Mouse (Mus musculus): Measurements from ENCODE around the gene Chrm1. TPM values are rescaled to one million over a fixed set of nuclear protein-coding genes. Genes with fewer than 3 reads are reported as not detected.
"Not testable (repeated sequence)": the region's sequence is repeated elsewhere in the genome, so short reads cannot be mapped to it uniquely, and the experiment has no call there.

The Chrm1 gene
- polyA plus RNA-seq, 1 experiment from 2014 or later: 0.10 TPM

DNA sequence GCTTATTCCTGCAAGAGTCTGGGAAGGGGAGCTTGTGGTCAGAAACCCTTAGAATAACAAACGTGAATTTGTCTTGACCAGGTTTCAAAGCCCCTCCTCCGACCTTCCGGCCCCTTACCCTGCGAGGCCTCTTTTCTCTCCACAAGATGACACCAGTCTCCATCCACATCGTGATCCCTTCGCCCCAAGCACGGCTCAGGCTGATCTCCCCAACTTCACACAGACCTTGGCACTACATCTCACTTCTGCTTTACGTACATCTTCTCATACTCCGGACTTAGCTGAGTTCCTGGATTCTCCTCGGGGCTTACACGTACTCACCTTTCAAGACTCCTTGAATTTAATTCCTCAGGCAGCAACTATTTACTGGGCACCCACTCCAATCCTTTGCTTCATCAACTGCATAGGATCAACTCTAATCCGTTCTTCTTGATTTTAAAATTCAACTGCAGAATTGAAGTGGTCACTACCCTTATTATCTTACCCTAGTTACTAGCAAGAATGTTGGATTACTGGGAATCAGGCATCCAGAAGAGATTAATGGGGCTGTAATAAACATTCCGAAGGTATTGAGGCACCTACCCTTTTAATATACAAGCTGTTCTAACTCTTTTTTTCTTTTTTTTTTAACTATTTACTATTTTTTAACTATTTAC is 50.5 kb downstream of the Chrm1 start:
- Histone ChIP-seq H3K4me1 (peaks cover 21% of the 10 kb centered on the region), H3K27ac (peak overlapping the region; percentile 93), H3K4me3 (peak overlapping the region; percentile 82), H3K27me3 (ENCODE audit: low read depth, poor library complexity, severe bottlenecking) (no peaks in the 10 kb centered on the region), H3K9me3 (replicated peaks) (no peaks in the 10 kb centered on the region), H3K36me3 (peaks cover 33% of the 10 kb centered on the region)
- no peak for DNase-seq (ENCODE audit: low spot score)
- 9% methylated on average over 13 of the region's 13 CpGs for WGBS

- no peaks in the 10 kb centered on the region for H3K9me3 ChIP-seq (replicated peaks)
- no peak overlapping the region for H3K4me3 ChIP-seq
- 78% methylated on average over 10 of the region's 10 CpGs for WGBS
- peaks cover 21% of the 10 kb centered on the region for H3K4me1 ChIP-seq
- DNase-seq (ENCODE audit: low spot score): no peak
- H3K36me3 ChIP-seq: peaks cover 25% of the 10 kb centered on the region
- H3K27ac ChIP-seq: no peak overlapping the region
- H3K27me3 ChIP-seq (ENCODE audit: low read depth, poor library complexity, severe bottlenecking): no peaks in the 10 kb centered on the region
Observed at GRCm38 (mm10) chr19:8714653-8715481, 51.3 kb downstream of the Chrm1 start.

DNA sequence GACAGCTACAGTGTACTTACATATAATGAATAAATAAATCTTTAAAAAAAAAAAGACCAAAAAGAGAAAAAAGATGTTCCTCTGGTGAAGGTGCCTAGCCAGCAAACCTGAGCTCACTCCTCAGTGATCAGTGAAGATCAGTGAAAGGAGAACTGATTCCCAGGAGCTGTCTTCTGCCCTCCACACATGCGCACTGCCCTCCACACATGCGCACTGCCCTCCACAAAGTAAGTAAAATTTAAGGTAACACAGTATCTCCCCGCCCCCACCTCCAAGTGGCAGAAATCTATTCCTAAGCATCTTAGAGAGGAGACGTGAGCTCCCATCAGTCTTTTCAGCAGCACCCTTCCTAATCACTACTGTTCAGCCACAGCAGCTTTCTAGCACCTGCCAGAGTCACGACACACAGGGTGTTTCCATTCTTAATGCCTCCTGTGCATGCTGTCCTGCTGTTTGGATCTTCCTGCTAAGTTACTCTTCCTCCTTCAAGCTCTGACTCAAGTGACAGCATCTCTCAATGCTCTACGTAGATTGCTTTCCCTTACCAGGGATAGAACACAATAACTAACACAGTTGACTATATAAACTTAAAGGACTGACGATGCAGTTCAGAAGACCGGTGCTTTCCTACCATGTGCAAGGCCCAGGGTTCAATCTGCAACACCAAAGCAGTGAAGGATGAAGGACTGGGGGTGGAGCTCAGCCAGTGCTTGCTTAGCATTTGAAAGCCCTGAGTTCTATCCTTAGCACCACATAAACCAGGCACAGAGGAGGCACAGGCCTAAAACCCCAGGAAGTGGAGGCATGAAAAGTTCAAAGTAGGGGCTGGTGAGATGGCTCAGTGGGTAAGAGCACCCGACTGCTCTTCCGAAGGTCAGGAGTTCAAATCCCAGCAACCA is 52.5 kb downstream of the Chrm1 start:
- no peak overlapping the region for H3K4me3 ChIP-seq
- WGBS: 66% methylated on average over 10 of the region's 10 CpGs

GRCm38 (mm10) chr19:8716767-8717475 is 53.3 kb downstream of the Chrm1 start:
- Histone ChIP-seq H3K4me3 (no peak overlapping the region), H3K36me3 (peaks cover 5% of the 10 kb centered on the region; the same call in 1 of the 2 replicates), H3K4me1 (peaks cover 16% of the 10 kb centered on the region), H3K27me3 (ENCODE audit: low read depth, poor library complexity, severe bottlenecking) (no peaks in the 10 kb centered on the region), H3K9me3 (replicated peaks) (no peaks in the 10 kb centered on the region), H3K27ac (no peak overlapping the region)
- WGBS: 66% methylated on average over 9 of the region's 10 CpGs
- no peak for DNase-seq (ENCODE audit: low spot score)

More for the DNA sequence above, 52.5 kb downstream of the Chrm1 start:
- no peak for DNase-seq (ENCODE audit: low spot score)
- H3K4me1 ChIP-seq: peaks cover 21% of the 10 kb centered on the region
- H3K27me3 ChIP-seq (ENCODE audit: low read depth, poor library complexity, severe bottlenecking): no peaks in the 10 kb centered on the region
- no peak overlapping the region for H3K27ac ChIP-seq
- peaks cover 13% of the 10 kb centered on the region for H3K36me3 ChIP-seq
- H3K9me3 ChIP-seq (replicated peaks): no peaks in the 10 kb centered on the region

DNA sequence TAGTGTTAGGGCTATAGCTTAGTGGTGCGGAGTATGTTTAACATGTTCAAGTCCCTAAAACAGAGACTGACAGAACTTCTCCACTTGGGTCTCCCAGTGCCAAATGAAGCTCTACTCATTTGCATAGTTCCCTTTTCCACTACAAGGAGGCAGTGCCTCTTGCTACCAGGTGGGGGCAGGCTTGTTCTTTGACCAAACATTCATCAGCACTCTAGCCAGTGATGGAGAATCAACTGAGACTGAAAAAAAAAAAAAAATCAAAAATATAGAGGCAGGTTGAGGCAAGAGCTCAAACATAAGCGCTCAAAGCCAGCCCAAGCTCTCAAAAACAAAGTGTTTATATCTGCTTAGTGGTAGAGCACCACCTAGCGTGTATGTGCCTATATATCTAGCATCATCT is 54.8 kb downstream of the Chrm1 start:
- 69% methylated on average over 3 of the region's 3 CpGs for WGBS
- no peak overlapping the region for H3K27ac ChIP-seq
- DNase-seq (ENCODE audit: low spot score): peak; percentile 65

GRCm38 (mm10) chr19:8719037-8719436 is 55.4 kb downstream of the Chrm1 start:
- H3K27ac ChIP-seq; H3K4me3 ChIP-seq; H3K9me3 ChIP-seq (replicated peaks); H3K36me3 ChIP-seq; H3K27me3 ChIP-seq (ENCODE audit: low read depth, poor library complexity, severe bottlenecking); DNase-seq (ENCODE audit: low spot score): not testable (repeated sequence)
- peaks cover 10% of the 10 kb centered on the region for H3K4me1 ChIP-seq

More for the DNA sequence above, 54.8 kb downstream of the Chrm1 start:
- Histone ChIP-seq H3K4me3 (no peak overlapping the region), H3K36me3 (no peaks in the 10 kb centered on the region), H3K4me1 (peaks cover 13% of the 10 kb centered on the region), H3K27me3 (ENCODE audit: low read depth, poor library complexity, severe bottlenecking) (no peaks in the 10 kb centered on the region), H3K9me3 (replicated peaks) (no peaks in the 10 kb centered on the region)

GRCm38 (mm10) chr19:8721378-8721777 is 57.8 kb downstream of the Chrm1 start:
- Histone ChIP-seq H3K4me1 (peaks cover 14% of the 10 kb centered on the region), H3K4me3 (no peak overlapping the region), H3K9me3 (replicated peaks) (no peaks in the 10 kb centered on the region), H3K27ac (no peak overlapping the region), H3K27me3 (ENCODE audit: low read depth, poor library complexity, severe bottlenecking) (no peaks in the 10 kb centered on the region), H3K36me3 (peaks cover 23% of the 10 kb centered on the region)
- no peak for DNase-seq (ENCODE audit: low spot score)
- 71% methylated on average over 1 of the region's 1 CpGs for WGBS

- H3K9me3 ChIP-seq (replicated peaks): no peaks in the 10 kb centered on the region
- H3K36me3 ChIP-seq: peaks cover 28% of the 10 kb centered on the region
- WGBS: 72% methylated on average over 4 of the region's 4 CpGs
- DNase-seq (ENCODE audit: low spot score): no peak
- no peaks in the 10 kb centered on the region for H3K27me3 ChIP-seq (ENCODE audit: low read depth, poor library complexity, severe bottlenecking)
- H3K4me3 ChIP-seq: peak overlapping the region; percentile 68
- H3K27ac ChIP-seq: peak overlapping the region; percentile 93
- H3K4me1 ChIP-seq: peaks cover 14% of the 10 kb centered on the region
Observed at GRCm38 (mm10) chr19:8722021-8722420, 58.4 kb downstream of the Chrm1 start.

- Histone ChIP-seq H3K4me1 (peaks cover 14% of the 10 kb centered on the region), H3K27ac (peak overlapping the region; percentile 93), H3K9me3 (replicated peaks) (no peaks in the 10 kb centered on the region), H3K36me3 (peaks cover 28% of the 10 kb centered on the region), H3K27me3 (ENCODE audit: low read depth, poor library complexity, severe bottlenecking) (no peaks in the 10 kb centered on the region), H3K4me3 (peak overlapping the region; percentile 68)
- WGBS: 1% methylated on average over 5 of the region's 5 CpGs
- no peak for DNase-seq (ENCODE audit: low spot score)
Observed at GRCm38 (mm10) chr19:8722559-8722906, 58.9 kb downstream of the Chrm1 start.

DNA sequence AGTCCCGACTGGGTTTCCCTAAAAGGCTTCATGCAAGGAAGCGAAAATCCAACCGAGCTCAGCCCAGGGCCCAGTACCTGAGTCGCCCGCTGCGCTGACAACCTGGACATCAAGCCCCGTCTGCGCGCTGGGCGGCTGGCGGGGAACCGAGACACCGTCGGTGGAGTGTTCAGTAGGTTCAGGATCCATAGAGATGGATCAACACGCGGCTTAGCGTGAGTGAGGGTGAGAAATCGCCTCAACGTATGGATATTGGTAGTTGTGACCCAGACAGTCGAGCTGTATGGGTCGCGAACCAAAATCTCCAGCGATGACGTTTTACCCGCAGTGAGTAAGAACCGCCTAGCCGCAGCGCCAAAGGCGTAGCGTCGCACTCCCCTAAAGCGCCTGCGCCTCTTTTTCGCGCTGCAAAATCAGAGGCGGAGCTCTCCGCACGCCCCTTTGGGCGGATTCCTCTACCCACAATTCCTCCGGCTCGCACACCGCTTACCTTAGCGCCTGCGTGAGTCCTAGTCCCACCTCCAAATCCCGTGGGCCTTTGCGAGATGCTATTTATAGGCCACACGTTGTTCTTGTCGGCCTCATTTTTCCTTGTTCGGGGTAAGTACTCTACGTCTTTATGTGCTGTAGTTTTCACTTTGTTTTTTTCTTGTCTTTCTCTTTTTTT is 59.5 kb downstream of the Chrm1 start, which contains the start of gene Slc3a2:
Gene Slc3a2 (minus strand): TSS at position 463 of the 667 bp plus-strand sequence.
- Histone ChIP-seq H3K4me1 (peaks cover 14% of the 10 kb centered on the region), H3K27me3 (ENCODE audit: low read depth, poor library complexity, severe bottlenecking) (no peaks in the 10 kb centered on the region), H3K27ac (peak within 1 kb of the TSS; percentile 93), H3K9me3 (replicated peaks) (no peaks in the 10 kb centered on the region), H3K4me3 (peak within 1 kb of the TSS; percentile 68), H3K36me3 (peaks cover 28% of the 10 kb centered on the region)
- under 1% methylated on average over 50 of the region's 50 CpGs for WGBS
- DNase-seq (ENCODE audit: low spot score): peak; percentile 93

DNA sequence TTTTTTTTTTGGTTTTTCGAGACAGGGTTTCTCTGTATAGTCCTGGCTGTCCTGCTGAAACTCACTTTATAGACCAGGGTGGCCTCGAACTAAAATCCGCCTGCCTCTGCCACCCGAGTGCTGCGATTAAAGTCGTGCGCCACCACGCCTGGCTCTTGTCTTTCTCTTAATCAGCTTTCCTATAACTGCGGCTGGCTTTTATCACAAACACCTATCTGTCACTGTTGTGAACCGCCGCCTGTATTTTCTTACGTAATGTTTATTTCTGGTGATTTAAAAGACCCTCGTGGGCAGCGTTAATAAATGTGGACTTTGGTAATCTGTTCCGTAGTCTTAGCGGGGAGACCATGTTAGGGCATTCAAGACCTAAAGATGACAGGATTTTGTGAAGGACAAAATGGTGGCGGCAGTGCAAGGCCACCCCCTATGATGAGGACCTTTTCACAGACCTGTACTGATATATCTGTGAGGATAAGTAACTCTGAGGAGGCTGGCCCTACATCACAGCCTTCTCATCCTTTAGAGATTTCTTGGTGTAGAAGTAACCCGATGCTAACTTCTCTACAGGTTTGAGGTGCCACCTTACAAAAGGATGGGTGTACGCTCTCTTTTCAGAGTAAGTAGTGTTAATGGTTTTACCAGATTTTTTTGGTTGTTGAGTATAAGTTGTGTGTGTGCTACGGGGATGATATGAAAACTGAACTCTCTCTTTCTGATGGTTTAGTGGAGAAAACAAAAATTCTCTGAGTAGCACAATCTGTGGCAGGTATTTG is 60.2 kb downstream of the Chrm1 start:
- WGBS: under 1% methylated on average over 20 of the region's 20 CpGs
- H3K27ac ChIP-seq: peak overlapping the region; percentile 93
- peaks cover 28% of the 10 kb centered on the region for H3K36me3 ChIP-seq
- H3K9me3 ChIP-seq (replicated peaks): no peaks in the 10 kb centered on the region
- peak; percentile 52 for DNase-seq (ENCODE audit: low spot score)
- H3K4me3 ChIP-seq: peak overlapping the region; percentile 68
- peaks cover 14% of the 10 kb centered on the region for H3K4me1 ChIP-seq
- no peaks in the 10 kb centered on the region for H3K27me3 ChIP-seq (ENCODE audit: low read depth, poor library complexity, severe bottlenecking)
